Mouse (Mus musculus) stomach, postnatal 0 days (tissue): ENCODE measurements around the gene Pou3f1. TPM values are rescaled to one million over a fixed set of nuclear protein-coding genes. Genes with fewer than 3 reads are reported as not detected.

ENCODE experiments used
- ATAC-seq: fragments of 200-750 bp; cut with Nextera tagmentation; 2 replicates; pipeline ENCODE4 v1.8.0; 2017; ENCODE audit not compliant: low FRiP score, low TSS enrichment
- DNase-seq: peaks from one replicate; pipeline ENCODE4 v3.0.0-alpha.2; 2016; ENCODE audit warnings: low spot score
- H3K27ac ChIP-seq: fragments of 300-500 bp; sonication (generic); replicated peaks from 2 replicates; pipeline ENCODE4 v1.5.1; 2014; ENCODE audit warnings: mild to moderate bottlenecking, control low read depth
- H3K27me3 ChIP-seq: fragments of 300-500 bp; sonication (generic); 2 replicates; pipeline ENCODE4 v1.6.1; 2014; ENCODE audit warnings: low read length; ENCODE audit not compliant: control insufficient read depth, insufficient read depth
- H3K36me3 ChIP-seq: fragments of 300-500 bp; sonication (generic); 2 replicates; pipeline ENCODE4 v1.6.1; 2014; ENCODE audit warnings: low read length, mixed read lengths; ENCODE audit not compliant: control insufficient read depth, insufficient read depth
- H3K4me1 ChIP-seq: fragments of 300-500 bp; sonication (generic); replicated peaks from 2 replicates; pipeline ENCODE4 v1.6.1; 2014; ENCODE audit warnings: antibody characterized with exemption; ENCODE audit not compliant: control insufficient read depth, insufficient read depth
- H3K4me2 ChIP-seq: fragments of 300-500 bp; sonication (generic); replicated peaks from 2 replicates; pipeline ENCODE4 v1.6.1; 2014; ENCODE audit warnings: low read depth, mild to moderate bottlenecking, control low read depth, moderate library complexity
- H3K4me3 ChIP-seq: fragments of 300-500 bp; sonication (generic); 2 replicates; pipeline ENCODE4 v1.5.1; 2014; ENCODE audit warnings: low read depth, low read length, control low read depth
- H3K9ac ChIP-seq: fragments of 300-500 bp; sonication (generic); 2 replicates; pipeline ENCODE4 v1.6.1; 2014; ENCODE audit warnings: mild to moderate bottlenecking, low read length, control low read depth, mixed read lengths
- H3K9me3 ChIP-seq: fragments of 300-500 bp; sonication (generic); 2 replicates; pipeline ENCODE4 v1.6.1; 2016; ENCODE audit warnings: low read length; ENCODE audit not compliant: control insufficient read depth
- CTCF ChIP-seq: IDR thresholded peaks from 2 replicates; pipeline ENCODE4 v1.5.1; 2016; ENCODE audit warnings: antibody characterized with exemption, low read depth, mild to moderate bottlenecking, moderate library complexity
- EP300 ChIP-seq: optimal IDR thresholded peaks from 2 replicates; pipeline ENCODE3; 2016; ENCODE audit warnings: antibody characterized with exemption
- WGBS: fragments of 180-500 bp; shearing (Covaris S2); extraction: QIAGEN DNeasy Blood & Tissue Kit; methylation state at CpG from one replicate; pipeline ENCODE4 v1.1.7; 2014; 5-methylcytosine and 5-hydroxymethylcytosine counted together
- polyA plus RNA-seq: library from polyadenylated mRNA; unstranded; fragments of >200 nt; fragmentation: Nextera tagmentation; extraction: Ambion mirVana; gene quantifications from 2 replicates; pipeline ENCODE4 v1.2.1, GENCODE M21; 2015

Gene Pou3f1
- 0.13 TPM in 2 replicates for polyA plus RNA-seq

- TF ChIP-seq CTCF, result no peak
- TF ChIP-seq EP300, result no peak
- no peaks in the 10 kb centered on the region for H3K9me3 ChIP-seq
- DNase-seq, result no peak
- peaks cover 8% of the 10 kb centered on the region; the same call in 1 of the 2 replicates for H3K4me1 ChIP-seq
- H3K9ac ChIP-seq, result 0 out of 2 replicates have a peak within 1 kb of the TSS, but pooled peaks have one; percentile 27
- no peaks in the 10 kb centered on the region for H3K36me3 ChIP-seq
- ATAC-seq, result peak; percentile 30
- H3K4me2 ChIP-seq, result peak within 1 kb of the TSS; percentile 95
- H3K4me3 ChIP-seq, result peak within 1 kb of the TSS; percentile 56
- H3K27ac ChIP-seq, result no peak within 1 kb of the TSS
- WGBS, result 2% methylated on average over 15 of the region's 15 CpGs
- peaks cover 29% of the 10 kb centered on the region for H3K27me3 ChIP-seq
Measured at GRCm38 (mm10) chr4:124656518-124656853, at the start of gene Pou3f1. TSS of gene Pou3f1 (plus strand) at chr4:124656807.

GRCm38 (mm10) chr4:124607166-124607565 lies 49.4 kb upstream of the Pou3f1 start:
- H3K27me3 ChIP-seq, result no peaks in the 10 kb centered on the region
- no peaks in the 10 kb centered on the region for H3K36me3 ChIP-seq
- H3K9me3 ChIP-seq, result no peaks in the 10 kb centered on the region
- no peak overlapping the region for H3K4me2 ChIP-seq
- 72% methylated on average over 8 of the region's 8 CpGs for WGBS
- H3K9ac ChIP-seq, result no peak overlapping the region
- DNase-seq (no peak), ATAC-seq (no peak)
- no peak overlapping the region for H3K27ac ChIP-seq
- H3K4me1 ChIP-seq, result no peaks in the 10 kb centered on the region
- H3K4me3 ChIP-seq, result no peak overlapping the region
- TF ChIP-seq CTCF (no peak), EP300 (no peak)

- DNase-seq (no peak), ATAC-seq (no peak)
- 51% methylated on average over 2 of the region's 2 CpGs for WGBS
- Histone ChIP-seq H3K36me3 (no peaks in the 10 kb centered on the region), H3K4me2 (no peak overlapping the region), H3K9ac (no peak overlapping the region), H3K27me3 (no peaks in the 10 kb centered on the region), H3K27ac (no peak overlapping the region), H3K4me3 (no peak overlapping the region), H3K9me3 (no peaks in the 10 kb centered on the region), H3K4me1 (no peaks in the 10 kb centered on the region)
- no peak for TF ChIP-seq EP300
- TF ChIP-seq CTCF, result no peak
Measured at GRCm38 (mm10) chr4:124610066-124610465, 46.5 kb upstream of the Pou3f1 start.

GRCm38 (mm10) chr4:124610703-124611102 lies 45.9 kb upstream of the Pou3f1 start, which contains the start of gene 3100002H09Rik:
TSS of gene 3100002H09Rik (minus strand) at chr4:124610803.
- H3K9ac ChIP-seq, result no peak within 1 kb of the TSS
- TF ChIP-seq CTCF (no peak), EP300 (no peak)
- no peak within 1 kb of the TSS for H3K27ac ChIP-seq
- DNase-seq, result no peak
- no peaks in the 10 kb centered on the region for H3K9me3 ChIP-seq
- H3K4me3 ChIP-seq, result no peak within 1 kb of the TSS
- ATAC-seq, result no peak
- H3K27me3 ChIP-seq, result no peaks in the 10 kb centered on the region
- WGBS, result 74% methylated on average over 2 of the region's 2 CpGs
- H3K4me1 ChIP-seq, result no peaks in the 10 kb centered on the region
- no peaks in the 10 kb centered on the region for H3K36me3 ChIP-seq
- no peak within 1 kb of the TSS for H3K4me2 ChIP-seq

- H3K4me3 ChIP-seq, result no peak overlapping the region
- TF ChIP-seq CTCF (no peak), EP300 (no peak)
- H3K4me2 ChIP-seq, result no peak overlapping the region
- no peaks in the 10 kb centered on the region for H3K27me3 ChIP-seq
- H3K36me3 ChIP-seq, result no peaks in the 10 kb centered on the region
- no peak overlapping the region for H3K27ac ChIP-seq
- no peaks in the 10 kb centered on the region for H3K9me3 ChIP-seq
- ATAC-seq (no peak), DNase-seq (no peak)
- H3K4me1 ChIP-seq, result no peaks in the 10 kb centered on the region
- 61% methylated on average over 4 of the region's 4 CpGs for WGBS
- no peak overlapping the region for H3K9ac ChIP-seq
Measured at GRCm38 (mm10) chr4:124611768-124612167, 44.8 kb upstream of the Pou3f1 start.

- H3K27ac ChIP-seq, result no peak overlapping the region
- ATAC-seq, result no peak
- no peak overlapping the region for H3K9ac ChIP-seq
- H3K4me2 ChIP-seq, result no peak overlapping the region
- no peak for DNase-seq
- no peak overlapping the region for H3K4me3 ChIP-seq
- TF ChIP-seq EP300 (no peak), CTCF (no peak)
- no peaks in the 10 kb centered on the region for H3K27me3 ChIP-seq
- 0% methylated on average over 1 of the region's 1 CpGs for WGBS
- no peaks in the 10 kb centered on the region for H3K36me3 ChIP-seq
- H3K9me3 ChIP-seq, result no peaks in the 10 kb centered on the region
- H3K4me1 ChIP-seq, result no peaks in the 10 kb centered on the region
Measured at GRCm38 (mm10) chr4:124614189-124614588, 42.4 kb upstream of the Pou3f1 start.
